Mouse (Mus musculus) heart, postnatal 0 days (tissue): ENCODE measurements around the gene Nsun4.

ENCODE experiments used
- CTCF ChIP-seq: IDR thresholded peaks from 2 replicates; pipeline ENCODE4 v1.5.1; 2016; ENCODE audit warnings: antibody characterized with exemption, control low read depth, low read depth
- EP300 ChIP-seq: IDR thresholded peaks from 2 replicates; pipeline ENCODE4 v1.6.1; 2016; ENCODE audit warnings: antibody characterized with exemption, low read depth

DNA sequence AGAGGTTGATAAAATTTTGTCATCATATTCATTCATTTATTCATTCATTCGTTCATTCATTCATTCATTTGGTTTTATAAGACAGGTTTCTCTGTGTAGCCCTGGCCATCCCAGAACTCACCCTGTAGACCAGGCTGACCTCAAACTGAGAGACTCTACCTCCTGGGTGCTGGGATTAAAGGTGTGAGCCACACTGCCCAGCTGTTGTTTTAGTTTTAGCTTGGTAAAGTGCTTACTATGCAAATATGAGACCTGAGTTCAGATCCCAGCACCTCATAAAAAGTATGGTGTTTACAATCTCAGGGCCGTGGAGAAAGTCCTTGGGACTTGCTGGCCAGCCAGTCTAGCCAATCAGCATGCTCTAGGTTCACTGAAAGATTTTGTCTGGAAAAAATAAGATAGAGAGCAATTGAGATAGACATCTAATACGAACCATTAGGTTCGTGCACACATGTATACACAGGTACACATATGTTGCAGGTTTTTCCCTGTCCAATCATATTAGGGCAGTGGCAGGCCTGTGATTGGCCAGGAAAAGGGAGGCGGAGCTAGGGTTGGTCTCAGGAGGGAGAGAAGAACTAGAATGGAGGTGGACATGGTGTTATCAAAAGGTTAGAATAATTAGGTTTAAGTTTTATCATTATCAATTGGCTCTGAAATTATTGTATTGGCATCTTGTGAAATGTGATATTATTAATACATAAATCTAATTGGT is 5.5 kb upstream of the Nsun4 start:
- TF ChIP-seq CTCF = no peak
- no peak for TF ChIP-seq EP300
